Mouse (Mus musculus): ENCODE measurements at regions not wholly inside any gene's neighbourhood (a gene's known extent, or its start where the extent isn't known, plus 50 kb on each side); places are given as distances from the start of the nearest gene placed in this dataset.

DNA sequence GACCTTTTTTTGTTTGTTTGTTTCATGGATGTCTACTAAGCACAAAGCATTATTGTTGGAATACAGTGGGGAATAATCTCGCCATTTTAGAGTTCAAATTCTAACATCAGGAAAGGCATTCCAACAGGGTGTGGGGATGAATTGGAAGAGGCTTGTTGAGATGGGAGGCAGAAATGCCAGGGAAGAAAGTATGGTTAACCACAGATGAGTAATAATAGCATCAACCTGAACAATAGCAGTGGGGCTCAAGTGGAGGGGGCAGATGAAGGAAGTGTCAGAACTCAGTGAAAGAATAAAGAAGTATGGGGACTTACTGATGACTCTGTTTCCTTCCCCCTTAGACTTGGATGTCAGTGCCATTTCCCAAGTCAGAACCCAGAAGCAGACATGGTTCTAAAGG lies 94.5 kb upstream of the Gdnf start:
- no peak for TF ChIP-seq CTCF (IDR thresholded peaks at IDR 0.05; ENCODE audit: insufficient read depth, low read depth, low read length)
- TF ChIP-seq POLR2A (IDR thresholded peaks at IDR 0.05; ENCODE audit: insufficient read depth, low read depth, low read length): no peak

Measured in olfactory bulb, adult 2 months (tissue).